Mouse (Mus musculus) C2C12 (cell line): Measurements from ENCODE around the gene Gimap7. TPM values are rescaled to one million over a fixed set of nuclear protein-coding genes. Genes with fewer than 3 reads are reported as not detected.

Experiments
- H3K27me3 ChIP-seq: one replicate; pipeline ENCODE4 v1.6.1; 2011; ENCODE audit not compliant: control insufficient read depth, insufficient read depth, insufficient read length
- H3K36me3 ChIP-seq: one replicate; pipeline ENCODE4 v1.6.1; 2011; ENCODE audit not compliant: control insufficient read depth, insufficient read depth
- H3K4me3 ChIP-seq: one replicate; pipeline ENCODE4 v1.5.1; 2011; ENCODE audit warnings: mild to moderate bottlenecking, control low read depth; ENCODE audit not compliant: poor library complexity, insufficient read depth, severe bottlenecking
- H3K79me2 ChIP-seq: one replicate; pipeline ENCODE4 v1.6.1; 2011; ENCODE audit not compliant: control insufficient read depth, insufficient read depth
- H3K79me3 ChIP-seq: one replicate; pipeline ENCODE4 v1.6.1; 2011; ENCODE audit warnings: low read depth, control low read depth
- H3ac ChIP-seq: one replicate; pipeline ENCODE3; 2011; ENCODE audit warnings: low read depth; ENCODE audit not compliant: control insufficient read depth, insufficient read length
- CEBPB ChIP-seq: IDR thresholded peaks from one replicate; pipeline ENCODE4 v1.6.1; 2011; ENCODE audit warnings: low read depth, mild to moderate bottlenecking, control low read depth, moderate library complexity
- CTCF ChIP-seq: IDR thresholded peaks from one replicate; pipeline ENCODE4 v1.5.1; 2011; ENCODE audit not compliant: control insufficient read depth, insufficient read depth, insufficient read length
- FOSL1 ChIP-seq: IDR thresholded peaks from one replicate; pipeline ENCODE4 v1.8.0; 2011; ENCODE audit warnings: mild to moderate bottlenecking, low read length; ENCODE audit not compliant: poor library complexity, insufficient read depth, severe bottlenecking
- MAX ChIP-seq: IDR thresholded peaks from one replicate; pipeline ENCODE4 v1.6.1; 2011; ENCODE audit warnings: mild to moderate bottlenecking, control low read depth
- MYOD1 ChIP-seq: IDR thresholded peaks from one replicate; pipeline ENCODE4 v1.6.1; 2011; ENCODE audit warnings: low read depth; ENCODE audit not compliant: control insufficient read depth, insufficient read length
- MYOG ChIP-seq: IDR thresholded peaks from one replicate; pipeline ENCODE4 v1.6.1; 2011; ENCODE audit not compliant: control insufficient read depth, insufficient read length; ENCODE audit errors: extremely low read depth
- USF1 ChIP-seq: IDR thresholded peaks from one replicate; pipeline ENCODE4 v1.6.1; 2011; ENCODE audit warnings: low read depth, mild to moderate bottlenecking, control low read depth, moderate library complexity
- polyA plus RNA-seq: library from polyadenylated mRNA; unstranded; fragments of >200 nt; fragmentation: generic; extraction: Trizol; gene quantifications from one replicate; pipeline ENCODE4 v1.2.1, GENCODE M21; 2012; ENCODE audit warnings: missing spikeins

Gimap7 gene
- polyA plus RNA-seq, 1 experiment, result not detected

DNA sequence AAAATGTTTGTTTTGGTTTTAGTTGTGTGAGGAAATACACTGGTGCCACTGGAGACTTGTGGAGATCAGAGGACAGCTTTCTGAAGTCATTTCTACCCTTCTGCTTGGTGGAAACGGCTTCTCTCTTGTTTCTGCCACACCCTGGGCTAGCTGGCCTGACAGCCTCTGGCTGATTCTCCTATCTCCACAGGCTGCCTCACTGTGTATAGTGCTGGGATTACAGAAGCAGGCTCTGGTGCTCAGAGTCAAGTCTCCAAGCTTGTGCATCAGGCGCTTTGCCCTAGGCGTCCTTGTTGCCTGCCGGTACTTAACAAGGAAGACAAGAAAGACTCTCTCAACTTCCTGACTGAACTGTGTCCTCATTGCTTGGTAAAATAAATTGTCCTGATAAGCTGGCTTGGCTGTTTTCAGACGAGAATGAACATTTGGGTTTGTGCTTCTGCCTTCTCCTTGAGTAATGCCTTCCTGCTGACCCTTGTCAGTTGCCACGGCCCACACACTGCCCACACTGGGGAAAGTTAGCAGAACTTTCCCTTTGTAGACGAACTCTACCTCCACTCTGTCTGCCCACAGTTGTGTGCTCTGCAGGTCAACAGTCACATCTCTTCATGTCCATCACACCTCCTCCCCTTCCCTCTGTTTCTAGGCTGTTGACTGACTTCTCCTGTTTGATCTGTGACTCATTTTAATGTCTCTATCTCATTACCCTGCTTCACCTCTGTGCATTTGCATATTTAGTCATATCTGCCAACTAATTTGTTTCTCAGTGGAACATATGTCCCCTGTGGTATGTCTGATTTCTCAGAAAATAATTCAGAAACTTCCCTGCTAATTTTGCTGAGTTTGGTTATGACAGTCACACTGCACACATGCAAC, 28.9 kb downstream of the Gimap7 start:
- Histone ChIP-seq H3K79me3 (no peaks in the 10 kb centered on the region), H3K4me3 (no peak overlapping the region), H3ac (no peak overlapping the region), H3K79me2 (no peaks in the 10 kb centered on the region), H3K27me3 (peaks cover 3% of the 10 kb centered on the region), H3K36me3 (no peaks in the 10 kb centered on the region)
- TF ChIP-seq CTCF, result no peak
- no peak for TF ChIP-seq CEBPB
- no peak for TF ChIP-seq FOSL1
- TF ChIP-seq MYOG, result no peak
- TF ChIP-seq MYOD1, result no peak
- no peak for TF ChIP-seq MAX
- TF ChIP-seq USF1, result no peak

DNA sequence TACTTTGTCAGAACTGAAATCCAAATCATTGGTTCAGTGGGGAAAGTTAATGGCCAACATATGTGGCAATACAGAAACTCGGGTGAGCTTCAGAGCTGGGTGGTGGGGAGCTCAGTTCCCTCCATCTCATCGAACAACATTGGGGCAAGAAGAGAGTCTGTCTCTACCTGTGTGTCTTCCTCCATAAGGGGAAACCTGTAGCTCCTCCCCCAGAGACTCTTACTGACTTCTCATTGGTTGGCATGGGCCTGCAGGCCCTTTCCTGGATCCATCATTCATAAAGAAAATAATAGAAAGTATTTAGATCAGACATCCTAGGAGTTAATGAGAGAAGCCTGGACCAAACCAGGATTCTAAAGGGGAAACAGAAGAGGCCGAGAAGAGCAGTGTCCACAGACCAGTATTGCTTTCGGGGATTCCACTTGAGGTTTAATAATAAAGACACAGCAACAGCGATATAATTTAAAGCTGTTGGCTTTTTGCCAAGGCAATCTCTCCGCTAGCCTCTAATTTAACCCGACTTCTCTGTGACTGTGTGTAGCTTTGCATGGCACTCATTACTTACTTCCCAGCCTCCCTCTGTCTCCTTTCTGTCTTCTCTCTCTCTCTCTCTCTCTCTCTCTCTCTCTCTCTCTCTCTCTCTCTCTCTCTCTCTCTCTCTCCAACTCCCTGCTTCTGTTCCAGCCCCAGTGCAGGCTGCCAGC, 45.3 kb downstream of the Gimap7 start:
- no peak overlapping the region for H3ac ChIP-seq
- no peak overlapping the region for H3K4me3 ChIP-seq
- H3K27me3 ChIP-seq, result no peaks in the 10 kb centered on the region
- no peaks in the 10 kb centered on the region for H3K36me3 ChIP-seq
- no peaks in the 10 kb centered on the region for H3K79me2 ChIP-seq
- no peaks in the 10 kb centered on the region for H3K79me3 ChIP-seq
- no peak for TF ChIP-seq CEBPB
- no peak for TF ChIP-seq MAX
- TF ChIP-seq FOSL1, result no peak
- no peak for TF ChIP-seq MYOG
- TF ChIP-seq MYOD1, result no peak
- no peak for TF ChIP-seq USF1
- no peak for TF ChIP-seq CTCF

DNA sequence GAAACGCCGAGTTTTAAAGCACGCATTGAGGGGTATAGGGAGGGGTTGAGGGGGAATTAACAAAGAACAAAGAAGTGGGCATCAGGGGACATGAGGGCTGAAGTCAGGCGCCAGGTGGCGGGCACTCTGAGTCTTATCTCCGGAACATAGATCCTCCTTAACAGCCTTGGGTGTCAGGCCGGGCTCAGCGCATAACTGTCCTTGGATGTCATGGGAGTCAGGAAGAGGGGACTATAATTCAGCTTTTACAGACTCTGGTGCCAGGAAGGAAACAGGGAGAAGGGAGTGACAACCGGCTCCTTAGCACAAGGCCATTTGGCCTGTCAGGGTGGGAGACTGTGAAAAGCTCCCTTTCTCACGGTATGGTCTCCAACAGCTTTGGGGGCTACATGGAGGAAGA, 46.1 kb downstream of the Gimap7 start:
- H3K79me2 ChIP-seq, result no peaks in the 10 kb centered on the region
- H3ac ChIP-seq, result no peak overlapping the region
- no peak for TF ChIP-seq CTCF
- no peak for TF ChIP-seq MYOG
- TF ChIP-seq USF1, result no peak
- TF ChIP-seq FOSL1, result no peak
- H3K27me3 ChIP-seq, result no peaks in the 10 kb centered on the region
- H3K4me3 ChIP-seq, result no peak overlapping the region
- H3K79me3 ChIP-seq, result no peaks in the 10 kb centered on the region
- H3K36me3 ChIP-seq, result no peaks in the 10 kb centered on the region

GRCm38 (mm10) chr6:48768178-48768869, 49.9 kb downstream of the Gimap7 start:
- no peaks in the 10 kb centered on the region for H3K79me2 ChIP-seq
- TF ChIP-seq FOSL1 (no peak), MYOD1 (no peak), MYOG (no peak), MAX (no peak), CEBPB (no peak), CTCF (no peak), USF1 (no peak)
- H3ac ChIP-seq, result no peak overlapping the region
- no peaks in the 10 kb centered on the region for H3K79me3 ChIP-seq
- no peaks in the 10 kb centered on the region for H3K36me3 ChIP-seq
- H3K4me3 ChIP-seq, result no peak overlapping the region
- H3K27me3 ChIP-seq, result no peaks in the 10 kb centered on the region

DNA sequence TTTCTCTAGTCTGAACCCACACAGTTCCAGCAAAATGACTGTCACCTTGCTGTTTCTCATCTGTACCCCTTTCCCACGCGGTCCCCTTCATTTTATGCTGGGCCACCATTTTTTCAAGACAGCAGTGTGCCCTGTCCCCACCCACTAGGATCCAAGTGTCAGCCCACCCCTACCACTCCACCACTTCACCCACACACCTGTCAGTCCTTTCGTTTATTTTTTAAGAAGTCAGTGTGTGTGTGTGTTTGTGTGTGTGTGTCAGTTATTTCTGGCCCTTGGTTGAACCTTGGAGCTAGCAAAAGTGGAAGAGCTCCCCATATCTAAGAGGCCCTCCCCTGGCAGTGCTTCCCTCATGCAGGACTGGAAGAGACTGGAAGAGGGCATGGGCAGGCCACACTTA, 50.5 kb downstream of the Gimap7 start:
- no peaks in the 10 kb centered on the region for H3K79me2 ChIP-seq
- H3K79me3 ChIP-seq, result no peaks in the 10 kb centered on the region
- H3K36me3 ChIP-seq, result no peaks in the 10 kb centered on the region
- no peaks in the 10 kb centered on the region for H3K27me3 ChIP-seq
- no peak overlapping the region for H3K4me3 ChIP-seq
- H3ac ChIP-seq, result no peak overlapping the region
- no peak for TF ChIP-seq FOSL1
- no peak for TF ChIP-seq CEBPB
- no peak for TF ChIP-seq MAX
- no peak for TF ChIP-seq MYOG
- no peak for TF ChIP-seq CTCF
- TF ChIP-seq USF1, result no peak
- no peak for TF ChIP-seq MYOD1
